Mouse (Mus musculus): ENCODE measurements around the gene Mtch1.
A peak's percentile ranks its signal among the peaks of the same experiment; 100 is the strongest.
"Not testable (repeated sequence)": the region's sequence is repeated elsewhere in the genome, so short reads cannot be mapped to it uniquely, and the experiment has no call there.

Mtch1 gene

GRCm38 (mm10) chr17:29361982-29362691 is 14.4 kb upstream of the Mtch1 start:
- DNase-seq = no peak

GRCm38 (mm10) chr17:29360761-29361221 is 13.1 kb upstream of the Mtch1 start, which contains the start of gene Fgd2:
Gene Fgd2 (plus strand): TSS chr17:29360914.
- peak; percentile 37 for DNase-seq

GRCm38 (mm10) chr17:29358928-29359327 is 11.2 kb upstream of the Mtch1 start:
- DNase-seq = no peak

GRCm38 (mm10) chr17:29356882-29357281 is 9.1 kb upstream of the Mtch1 start:
- no peak for DNase-seq

- DNase-seq = peak; percentile 91
Measured at GRCm38 (mm10) chr17:29356479-29356856, 8.7 kb upstream of the Mtch1 start.

- DNase-seq = peak; percentile 86
Measured at GRCm38 (mm10) chr17:29355841-29356478, 8.2 kb upstream of the Mtch1 start.

- DNase-seq = peak; percentile 36
Measured at GRCm38 (mm10) chr17:29355461-29355840, 7.7 kb upstream of the Mtch1 start.

GRCm38 (mm10) chr17:29351056-29351455 is 3.3 kb upstream of the Mtch1 start:
- DNase-seq = not testable (repeated sequence)

GRCm38 (mm10) chr17:29348996-29349395 is 1.3 kb upstream of the Mtch1 start:
- no peak for DNase-seq

- DNase-seq = no peak
Measured at GRCm38 (mm10) chr17:29347126-29347644, 549 bp downstream of the Mtch1 start.

GRCm38 (mm10) chr17:29346496-29347125 is 1.1 kb downstream of the Mtch1 start:
- DNase-seq = peak; percentile 49

GRCm38 (mm10) chr17:29345272-29345671 is 2.5 kb downstream of the Mtch1 start:
- DNase-seq = no peak

- DNase-seq = no peak
Measured at GRCm38 (mm10) chr17:29343241-29343640, 4.5 kb downstream of the Mtch1 start.

- peak; percentile 73 for DNase-seq
Measured at GRCm38 (mm10) chr17:29342010-29342910, 5.5 kb downstream of the Mtch1 start.

GRCm38 (mm10) chr17:29341591-29342003 is 6.1 kb downstream of the Mtch1 start:
- DNase-seq = peak; percentile 67

- no peak for DNase-seq
Measured at GRCm38 (mm10) chr17:29340406-29341261, 7.1 kb downstream of the Mtch1 start.

- peak; percentile 73 for DNase-seq
Measured at GRCm38 (mm10) chr17:29339170-29339768, 8.5 kb downstream of the Mtch1 start.

GRCm38 (mm10) chr17:29337979-29338823 is 9.5 kb downstream of the Mtch1 start:
- DNase-seq = no peak

- no peak for DNase-seq
Measured at GRCm38 (mm10) chr17:29336266-29336990, 11.3 kb downstream of the Mtch1 start.
